Mouse (Mus musculus): ENCODE data around the gene Srsf9.
A peak's percentile ranks its signal among the peaks of the same experiment; 100 is the strongest.

- no peak for TF ChIP-seq CTCF (conservative IDR thresholded peaks at IDR 0.05; ENCODE audit: insufficient read depth, insufficient read length, low read depth, low read length)
- TF ChIP-seq POLR2A (IDR thresholded peaks at IDR 0.05; ENCODE audit: low read depth, low read length) = peak; percentile 64
Measured at GRCm38 (mm10) chr5:115326875-115327609, at the start of gene Srsf9.
